Mouse (Mus musculus) CH12.LX (cell line): ENCODE data around the gene Aco1. TPM values are rescaled to one million over a fixed set of nuclear protein-coding genes. Genes with fewer than 3 reads are reported as not detected.

Source experiments
- DNase-seq: peaks from one replicate; pipeline ENCODE4 v3.0.0-alpha.2; 2013; ENCODE audit errors: extremely low read depth
- H3K27ac ChIP-seq: 2 replicates; pipeline ENCODE4 v1.5.1; 2012; ENCODE audit warnings: low read depth, mild to moderate bottlenecking, control low read depth, moderate library complexity; ENCODE audit not compliant: insufficient read depth
- H3K27me3 ChIP-seq: replicated peaks from 2 replicates; pipeline ENCODE3; 2012; ENCODE audit warnings: inconsistent platforms
- H3K36me3 ChIP-seq, 2 experiments: replicated peaks in 1 of 2; 2 replicates each; pipeline versions ENCODE3 to v1.6.1; 2012; ENCODE audit warnings: inconsistent platforms in 1 of 2, low read length in 1 of 2, mild to moderate bottlenecking in 1 of 2, mixed read lengths in 1 of 2, moderate library complexity in 1 of 2; ENCODE audit not compliant: control insufficient read depth in 1 of 2, insufficient read depth in 1 of 2
- H3K4me1 ChIP-seq, 2 experiments: 2 replicates each; pipeline ENCODE4 v1.6.1; 2012; ENCODE audit warnings: inconsistent platforms in 1 of 2, moderate library complexity in 1 of 2; ENCODE audit not compliant: insufficient read depth in 2 of 2, control insufficient read depth in 1 of 2
- H3K4me2 ChIP-seq: 2 replicates; pipeline ENCODE4 v1.6.1; 2012; ENCODE audit warnings: low read depth, mild to moderate bottlenecking, control low read depth; ENCODE audit not compliant: poor library complexity, insufficient read depth, severe bottlenecking
- H3K4me3 ChIP-seq, 3 experiments: fragments of 150-350 bp in 1 of 3; sonication (generic) in 1 of 3; replicated peaks in 1 of 3; 2 replicates each; pipeline versions ENCODE3 to v1.5.1; 2011 to 2012; ENCODE audit warnings: low read depth in 2 of 3, low read length in 2 of 3, mild to moderate bottlenecking in 2 of 3, moderate library complexity in 2 of 3, control low read depth in 1 of 3, improper control_type of control experiment in 1 of 3, inconsistent platforms in 1 of 3, mixed read lengths in 1 of 3; ENCODE audit not compliant: poor library complexity in 1 of 3
- H3K79me2 ChIP-seq: replicated peaks from 2 replicates; pipeline ENCODE4 v1.6.1; 2012; ENCODE audit warnings: mild to moderate bottlenecking, moderate library complexity; ENCODE audit not compliant: control insufficient read depth, poor library complexity, insufficient read depth, severe bottlenecking; ENCODE audit errors: extremely low read depth
- H3K9ac ChIP-seq: 2 replicates; pipeline ENCODE4 v1.6.1; 2012; ENCODE audit warnings: low read depth, mild to moderate bottlenecking, control low read depth, moderate library complexity; ENCODE audit not compliant: insufficient read depth
- H3K9me3 ChIP-seq: replicated peaks from 2 replicates; pipeline ENCODE3; 2012; ENCODE audit warnings: low read length, inconsistent platforms, mixed read lengths
- CTCF ChIP-seq, 2 experiments: IDR thresholded peaks in 1 of 2; conservative IDR thresholded peaks in 1 of 2; 2 replicates each; pipeline ENCODE4 v1.5.1; 2011 to 2012; ENCODE audit warnings: low read depth in 2 of 2, low read length in 2 of 2, improper control_type of control experiment in 1 of 2, inconsistent platforms in 1 of 2, mild to moderate bottlenecking in 1 of 2, moderate library complexity in 1 of 2
- E2F4 ChIP-seq: IDR thresholded peaks from 2 replicates; pipeline ENCODE4 v1.6.1; 2011; ENCODE audit warnings: low read depth, low read length, improper control_type of control experiment; ENCODE audit not compliant: insufficient replicate concordance
- ELF1 ChIP-seq: IDR thresholded peaks from 2 replicates; pipeline ENCODE4 v1.6.1; 2014; ENCODE audit warnings: low read depth, mild to moderate bottlenecking, inconsistent platforms, low read length, improper control_type of control experiment
- MXI1 ChIP-seq: IDR thresholded peaks from 2 replicates; pipeline ENCODE4 v1.6.1; 2011; ENCODE audit warnings: mild to moderate bottlenecking, low read depth, low read length, improper control_type of control experiment
- NRF1 ChIP-seq: IDR thresholded peaks from 2 replicates; pipeline ENCODE4 v1.6.1; 2014; ENCODE audit warnings: low read depth, mild to moderate bottlenecking, inconsistent platforms, low read length, improper control_type of control experiment, moderate library complexity
- PAX5 ChIP-seq: IDR thresholded peaks from 2 replicates; pipeline ENCODE4 v1.6.1; 2012; ENCODE audit warnings: low read length, inconsistent platforms, mixed read lengths
- RAD21 ChIP-seq: IDR thresholded peaks from 2 replicates; pipeline ENCODE4 v1.6.1; 2011; ENCODE audit warnings: low read depth, mild to moderate bottlenecking, low read length, improper control_type of control experiment, moderate library complexity
- SMC3 ChIP-seq: IDR thresholded peaks from 2 replicates; pipeline ENCODE4 v1.6.1; 2011; ENCODE audit warnings: low read depth, low read length, improper control_type of control experiment
- USF2 ChIP-seq: conservative IDR thresholded peaks from 2 replicates; pipeline ENCODE4 v1.6.1; 2011; ENCODE audit warnings: low read depth, low read length, improper control_type of control experiment
- ZKSCAN1 ChIP-seq: IDR thresholded peaks from 2 replicates; pipeline ENCODE4 v1.6.1; 2012; ENCODE audit warnings: low read depth, inconsistent platforms, low read length, improper control_type of control experiment, borderline replicate concordance
- ZMIZ1 ChIP-seq: IDR thresholded peaks from 2 replicates; pipeline ENCODE4 v1.6.1; 2012; ENCODE audit warnings: low read depth, mild to moderate bottlenecking, inconsistent platforms, low read length, improper control_type of control experiment
- dilution Hi-C: fragments of 300-500 bp; cut with MboI; formaldehyde crosslinking; loops from 2 replicates; pipeline ENCODE4 v1.14.3; 2020; ENCODE audit warnings: low sequenced_read_pairs; ENCODE audit not compliant: extremely low pct_unique_long_range_greater_than_20kb, extremely low pct_ligation_motif_present
- in situ Hi-C: fragments of 300-500 bp; cut with MboI; formaldehyde crosslinking; loops from 3 replicates; pipeline ENCODE4 v1.14.3; 2019; ENCODE audit warnings: low sequenced_read_pairs, low pct_ligation_motif_present, low pct_unique_long_range_greater_than_20kb, mixed read lengths
- polyA plus RNA-seq: library from polyadenylated mRNA; unstranded; fragments of >175 nt; gene quantifications from 2 replicates; pipeline ENCODE4 v1.2.1, GENCODE M21; 2012; ENCODE audit warnings: low read depth; ENCODE audit not compliant: insufficient read length
- total RNA-seq, 2 experiments: library from RNA; depleted of rRNA; stranded (reverse); fragments of 300-350 nt in 1 of 2; fragments of >200 nt in 1 of 2; gene quantifications; 2 replicates each; pipeline ENCODE4 v1.2.3; 2012 to 2014

Gene Aco1
- total and polyA plus RNA-seq, 3 experiments: 23.2 to 27.1 (median 24.8) TPM

DNA sequence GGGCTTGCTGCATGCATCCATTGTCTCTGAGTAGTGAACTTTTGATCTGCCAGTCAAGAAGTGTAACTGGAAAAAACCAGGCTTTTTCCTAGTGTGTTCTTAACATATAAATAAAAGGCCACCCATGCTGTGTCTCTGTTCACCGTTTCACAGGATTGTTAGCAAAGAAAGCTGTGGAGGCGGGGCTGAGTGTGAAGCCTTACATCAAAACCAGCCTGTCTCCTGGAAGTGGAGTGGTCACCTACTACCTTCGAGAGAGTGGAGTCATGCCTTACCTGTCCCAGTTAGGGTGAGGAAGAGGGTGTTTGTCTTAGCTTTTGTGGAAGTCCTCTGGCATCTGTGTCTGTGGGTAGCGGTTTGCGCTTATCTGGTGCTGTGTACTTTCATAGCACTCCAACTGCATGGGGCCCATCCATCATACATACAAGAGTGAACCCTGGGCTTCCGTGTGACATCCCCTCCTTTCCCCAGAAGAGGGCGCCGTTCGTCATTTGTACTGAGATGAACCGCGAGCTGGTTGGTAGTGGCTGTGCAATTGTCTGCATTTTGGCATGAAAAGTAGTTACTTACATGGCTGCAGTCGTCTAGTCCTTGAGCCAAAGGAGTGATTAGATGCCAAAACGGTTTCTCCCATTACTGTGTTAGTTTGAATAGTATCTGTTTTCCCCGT, 39.9 kb downstream of the Aco1 start:
- Histone ChIP-seq H3K9ac (no peak overlapping the region), H3K27me3 (no peaks in the 10 kb centered on the region), H3K4me3 (no peak overlapping the region), H3K4me2 (no peak overlapping the region), H3K36me3 (peaks cover 16 to 88% of the 10 kb centered on the region in 2 experiments), H3K27ac (no peak overlapping the region), H3K79me2 (no peaks in the 10 kb centered on the region), H3K4me1 (no peaks in the 10 kb centered on the region), H3K9me3 (no peaks in the 10 kb centered on the region)
- in situ Hi-C loops (no loop called here), dilution Hi-C loops (no loop called here)
- TF ChIP-seq RAD21 (peak; percentile 52), CTCF (conservative IDR thresholded peaks at IDR 0.05 in 1 of 2, IDR thresholded peaks at IDR 0.05 in 1 of 2; ENCODE audit: low read depth in 2 of 2, low read length in 2 of 2) (peak; percentile 60 to 79), PAX5 (no peak), ELF1 (peak; percentile 55), MXI1 (no peak), SMC3 (peak; percentile 81), ZMIZ1 (no peak)
- DNase-seq: peak; percentile 68

- in situ Hi-C loops (no loop called here), dilution Hi-C loops (no loop called here)
- Histone ChIP-seq H3K9me3 (no peaks in the 10 kb centered on the region), H3K36me3 (peaks cover 24 to 89% of the 10 kb centered on the region in 2 experiments), H3K4me3 (no peak overlapping the region), H3K27ac (no peak overlapping the region), H3K4me1 (no peaks in the 10 kb centered on the region), H3K4me2 (no peak overlapping the region), H3K79me2 (no peaks in the 10 kb centered on the region), H3K9ac (no peak overlapping the region), H3K27me3 (no peaks in the 10 kb centered on the region)
- TF ChIP-seq USF2 (no peak), NRF1 (no peak)
- no peak for DNase-seq
Observed at GRCm38 (mm10) chr4:40183781-40184180, 40.9 kb downstream of the Aco1 start.

- DNase-seq: no peak
- no peaks in the 10 kb centered on the region for H3K27me3 ChIP-seq
- H3K4me1 ChIP-seq: no peaks in the 10 kb centered on the region
- in situ Hi-C loops (no loop called here), dilution Hi-C loops (no loop called here)
- no peaks in the 10 kb centered on the region for H3K79me2 ChIP-seq
- TF ChIP-seq ZKSCAN1 (no peak), E2F4 (no peak)
- H3K4me2 ChIP-seq: no peak overlapping the region
- no peak overlapping the region for H3K4me3 ChIP-seq
- H3K9me3 ChIP-seq: no peaks in the 10 kb centered on the region
- peaks cover 29 to 91% of the 10 kb centered on the region in 2 experiments for H3K36me3 ChIP-seq
- H3K9ac ChIP-seq: no peak overlapping the region
- no peak overlapping the region for H3K27ac ChIP-seq
Observed at GRCm38 (mm10) chr4:40184470-40184869, 41.6 kb downstream of the Aco1 start.
